Comparison of ENCODE assay signal across 17 mouse cellular contexts in genomic region chr4:32529443-32529995, GRCm38 (mm10).
DNase-seq lines count a peak whose midpoint lies in the region; ATAC-seq and TF ChIP-seq lines count a peak whose summit lies in the region.
"Had no signal": no experiment of that assay in that cellular context is flagged by ENCODE, and none has a peak within 500 bp of the region (broad histone marks: within the 10 kb centered on the region; RNA-seq: fewer than 3 reads in every experiment).

No protein-coding gene starts in this region.

- no peaks in the 10 kb centered on the region for H3K36me3 ChIP-seq in intestine, embryonic 14.5 days (ENCODE audit: control insufficient read depth, insufficient read depth, low read length)
- H3K36me3 ChIP-seq in intestine, embryonic 16.5 days (ENCODE audit: control insufficient read depth, insufficient read depth, low read length), result no peaks in the 10 kb centered on the region
- H3K36me3 ChIP-seq in forebrain, postnatal 0 days (ENCODE audit: insufficient read depth), result no peaks in the 10 kb centered on the region
- no peaks in the 10 kb centered on the region for H3K36me3 ChIP-seq in midbrain, embryonic 10.5 days
- no peaks in the 10 kb centered on the region for H3K36me3 ChIP-seq in neural tube, embryonic 14.5 days (ENCODE audit: control insufficient read depth, insufficient read depth, low read length)
- H3K36me3 ChIP-seq: G1E; limb, embryonic 15.5 days had no signal

- H3K4me2 ChIP-seq in intestine, embryonic 14.5 days (ENCODE audit: low read length), result no peak overlapping the region
- H3K4me2 ChIP-seq in intestine, embryonic 16.5 days (ENCODE audit: low read depth, low read length), result no peak overlapping the region
- no peak overlapping the region for H3K4me2 ChIP-seq in forebrain, postnatal 0 days (ENCODE audit: low read depth)
- H3K4me2 ChIP-seq in neural tube, embryonic 14.5 days (ENCODE audit: low read depth, low read length), result 0 out of 2 replicates have a peak overlapping the region, but pooled peaks have one; percentile 14
- H3K4me2 ChIP-seq: limb, embryonic 15.5 days had no signal

- no peak for TF ChIP-seq CTCF in forebrain, postnatal 0 days (IDR thresholded peaks at IDR 0.05; ENCODE audit: low read depth)

- H3K27ac ChIP-seq in intestine, embryonic 14.5 days (ENCODE audit: low read depth), result no peak overlapping the region
- H3K27ac ChIP-seq in intestine, embryonic 16.5 days (ENCODE audit: low read length), result no peak overlapping the region
- peak overlapping the region; percentile 76 for H3K27ac ChIP-seq in forebrain, postnatal 0 days (ENCODE audit: low read depth, low read length)
- peak overlapping the region; percentile 83 for H3K27ac ChIP-seq in midbrain, embryonic 10.5 days (replicated peaks)
- peak overlapping the region; percentile 93 for H3K27ac ChIP-seq in neural tube, embryonic 14.5 days (ENCODE audit: low read depth, low read length)
- H3K27ac ChIP-seq: limb, embryonic 15.5 days; stomach, postnatal 0 days had no signal

- peaks cover 16% of the 10 kb centered on the region for H3K4me1 ChIP-seq in intestine, embryonic 14.5 days (replicated peaks; ENCODE audit: control insufficient read depth, insufficient read depth, low read length)
- peaks cover 13% of the 10 kb centered on the region for H3K4me1 ChIP-seq in intestine, embryonic 16.5 days (ENCODE audit: control insufficient read depth, insufficient read depth, low read length)
- H3K4me1 ChIP-seq in forebrain, postnatal 0 days (ENCODE audit: insufficient read depth), result peaks cover 30% of the 10 kb centered on the region
- H3K4me1 ChIP-seq in midbrain, embryonic 10.5 days, result peaks cover 77% of the 10 kb centered on the region
- H3K4me1 ChIP-seq in neural tube, embryonic 14.5 days (ENCODE audit: control insufficient read depth, insufficient read depth, low read length), result peaks cover 61% of the 10 kb centered on the region

- H3K27me3 ChIP-seq in intestine, embryonic 14.5 days (replicated peaks; ENCODE audit: control insufficient read depth, insufficient read depth, low read length), result no peaks in the 10 kb centered on the region
- H3K27me3 ChIP-seq in intestine, embryonic 16.5 days (replicated peaks; ENCODE audit: control insufficient read depth, insufficient read depth, low read length), result no peaks in the 10 kb centered on the region
- no peaks in the 10 kb centered on the region for H3K27me3 ChIP-seq in forebrain, postnatal 0 days (ENCODE audit: insufficient read depth, low read length)
- H3K27me3 ChIP-seq in midbrain, embryonic 10.5 days (ENCODE audit: low read depth, poor library complexity, severe bottlenecking), result no peaks in the 10 kb centered on the region
- no peaks in the 10 kb centered on the region for H3K27me3 ChIP-seq in neural tube, embryonic 14.5 days (ENCODE audit: control insufficient read depth, insufficient read depth, low read length)
- H3K27me3 ChIP-seq: limb, embryonic 15.5 days had no signal

- DNase-seq in intestine, embryonic 14.5 days (ENCODE audit: low spot score), result peak; percentile 44
- DNase-seq in forebrain, postnatal 0 days, result no peak
- DNase-seq in midbrain, embryonic 10.5 days (ENCODE audit: low spot score), result no peak
- DNase-seq in kidney, postnatal 25 days, result no peak
- DNase-seq in urinary bladder, postnatal 10 days (ENCODE audit: low spot score), result no peak
- DNase-seq: cerebellum, adult 2 months; heart, adult 18-20 months; heart, postnatal 10 days; kidney, postnatal 36 days; lung, adult 2 months had no signal

- 90% methylated on average over 17 of the region's 17 CpGs for WGBS in intestine, embryonic 14.5 days
- WGBS in intestine, embryonic 16.5 days, result 87% methylated on average over 17 of the region's 17 CpGs
- WGBS in forebrain, postnatal 0 days, result 67% methylated on average over 17 of the region's 17 CpGs
- 85% methylated on average over 17 of the region's 17 CpGs for WGBS in midbrain, embryonic 10.5 days
- WGBS in neural tube, embryonic 14.5 days, result 67% methylated on average over 17 of the region's 17 CpGs

- no peak for ATAC-seq in intestine, embryonic 14.5 days (replicated peaks; ENCODE audit: low FRiP score, low TSS enrichment, low read depth)
- no peak for ATAC-seq in intestine, embryonic 16.5 days
- ATAC-seq in forebrain, postnatal 0 days, result no peak
- ATAC-seq in neural tube, embryonic 14.5 days (ENCODE audit: low read depth), result no peak
- no peak for ATAC-seq in megakaryocyte-erythroid progenitor cell, adult 5-6 weeks (replicated peaks; ENCODE audit: low FRiP score, low TSS enrichment, poor library complexity, severe bottlenecking)
- ATAC-seq: intestine, postnatal 0 days had no signal

- H3K9ac ChIP-seq in intestine, embryonic 14.5 days (ENCODE audit: low read length), result no peak overlapping the region
- no peak overlapping the region for H3K9ac ChIP-seq in intestine, embryonic 16.5 days (ENCODE audit: low read depth, low read length)
- no peak overlapping the region for H3K9ac ChIP-seq in forebrain, postnatal 0 days
- H3K9ac ChIP-seq in neural tube, embryonic 14.5 days (replicated peaks; ENCODE audit: low read depth, low read length), result no peak overlapping the region
- H3K9ac ChIP-seq: limb, embryonic 15.5 days had no signal

- no peaks in the 10 kb centered on the region for H3K9me3 ChIP-seq in intestine, embryonic 14.5 days (ENCODE audit: control insufficient read depth, low read length)
- no peaks in the 10 kb centered on the region for H3K9me3 ChIP-seq in intestine, embryonic 16.5 days (ENCODE audit: control insufficient read depth, low read length)
- no peaks in the 10 kb centered on the region for H3K9me3 ChIP-seq in forebrain, postnatal 0 days (ENCODE audit: low read length)
- no peaks in the 10 kb centered on the region for H3K9me3 ChIP-seq in midbrain, embryonic 10.5 days (replicated peaks)
- H3K9me3 ChIP-seq in neural tube, embryonic 14.5 days (ENCODE audit: control insufficient read depth, low read length), result no peaks in the 10 kb centered on the region
- H3K9me3 ChIP-seq: G1E; limb, embryonic 15.5 days had no signal

- H3K4me3 ChIP-seq in intestine, embryonic 14.5 days (ENCODE audit: low read depth, low read length), result no peak overlapping the region
- H3K4me3 ChIP-seq in intestine, embryonic 16.5 days (ENCODE audit: low read length), result no peak overlapping the region
- no peak overlapping the region for H3K4me3 ChIP-seq in forebrain, postnatal 0 days (ENCODE audit: low read depth, low read length)
- no peak overlapping the region for H3K4me3 ChIP-seq in midbrain, embryonic 10.5 days
- no peak overlapping the region for H3K4me3 ChIP-seq in neural tube, embryonic 14.5 days (ENCODE audit: low read depth, low read length)
- H3K4me3 ChIP-seq: limb, embryonic 15.5 days had no signal

Comparison
In these comparisons a context has a peak if more than half of its experiments do, and no peak if none do; other contexts are left out.
1. H3K27ac ChIP-seq: peak in forebrain, postnatal 0 days (single experiment), midbrain, embryonic 10.5 days (single experiment) and neural tube, embryonic 14.5 days (single experiment); none in intestine, embryonic 14.5 days (single experiment) and intestine, embryonic 16.5 days (single experiment).